ENCODE assay signal across 19 mouse cellular contexts in the genomic region with DNA sequence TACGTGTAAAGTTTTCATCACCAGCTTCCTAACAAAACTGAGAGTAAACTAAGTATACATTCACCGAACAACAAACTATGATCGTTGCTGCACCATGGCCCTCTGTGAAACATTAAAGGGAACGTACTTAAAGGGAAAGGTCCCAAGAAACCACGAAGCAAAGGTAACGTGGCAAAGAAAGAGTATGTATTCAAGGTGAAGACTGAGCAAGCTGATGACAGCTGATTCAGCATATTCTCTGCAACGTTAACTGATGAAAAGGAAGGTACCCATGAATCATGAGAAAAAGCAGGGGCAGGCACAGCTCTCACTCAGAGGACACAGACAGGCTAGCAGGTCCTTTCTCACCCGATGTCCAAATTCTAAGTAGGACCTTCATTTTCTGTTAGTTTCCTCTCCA.
"Had no signal": no experiment of that assay in that cellular context is flagged by ENCODE, and none has a peak within 500 bp of the region (broad histone marks: within the 10 kb centered on the region; RNA-seq: fewer than 3 reads in every experiment).

No protein-coding gene starts in this region.

- H3K4me3 ChIP-seq: intestine, embryonic 15.5 days; kidney, embryonic 15.5 days; limb, embryonic 10.5 days; limb, embryonic 13.5 days; liver, embryonic 13.5 days; megakaryocyte, embryonic 14.5 days; midbrain, embryonic 10.5 days; midbrain, embryonic 13.5 days; myocyte; neural tube, embryonic 13.5 days; stomach, embryonic 15.5 days had no signal

- H3K9me3 ChIP-seq: intestine, embryonic 15.5 days; kidney, embryonic 15.5 days; limb, embryonic 10.5 days; limb, embryonic 13.5 days; liver, embryonic 13.5 days; megakaryocyte, embryonic 14.5 days; midbrain, embryonic 10.5 days; midbrain, embryonic 13.5 days; neural tube, embryonic 13.5 days; stomach, embryonic 15.5 days had no signal

- H3K27ac ChIP-seq: intestine, embryonic 15.5 days; kidney, embryonic 15.5 days; limb, embryonic 10.5 days; limb, embryonic 13.5 days; liver, embryonic 13.5 days; midbrain, embryonic 10.5 days; midbrain, embryonic 13.5 days; neural tube, embryonic 13.5 days; stomach, embryonic 15.5 days had no signal

- H3K27me3 ChIP-seq: intestine, embryonic 15.5 days; kidney, embryonic 15.5 days; limb, embryonic 13.5 days; liver, embryonic 13.5 days; megakaryocyte, embryonic 14.5 days; midbrain, embryonic 13.5 days; neural tube, embryonic 13.5 days; stomach, embryonic 15.5 days had no signal

- H3K9ac ChIP-seq: intestine, embryonic 15.5 days; kidney, embryonic 15.5 days; limb, embryonic 13.5 days; liver, embryonic 13.5 days; lung, embryonic 14.5 days; midbrain, embryonic 13.5 days; neural tube, embryonic 13.5 days; stomach, embryonic 15.5 days had no signal

- H3K4me1 ChIP-seq: intestine, embryonic 15.5 days; kidney, embryonic 15.5 days; limb, embryonic 10.5 days; limb, embryonic 13.5 days; midbrain, embryonic 10.5 days; midbrain, embryonic 13.5 days; neural tube, embryonic 13.5 days; stomach, embryonic 15.5 days had no signal

- H3K4me2 ChIP-seq: intestine, embryonic 15.5 days; kidney, embryonic 15.5 days; limb, embryonic 13.5 days; liver, embryonic 13.5 days; lung, embryonic 14.5 days; midbrain, embryonic 13.5 days; neural tube, embryonic 13.5 days; stomach, embryonic 15.5 days had no signal

- DNase-seq: kidney, adult 11 months; kidney, adult 8-10 months; kidney, postnatal 10 days; kidney, postnatal 36 days; liver, embryonic 13.5 days; lung, embryonic 14.5 days; right cerebral cortex, postnatal 4 days; thymus, adult 2 months; thymus, postnatal 14 days had no signal
